Mouse (Mus musculus) stomach, embryonic 14.5 days (tissue): ENCODE measurements around the gene Phldb2. TPM values are rescaled to one million over a fixed set of nuclear protein-coding genes. Genes with fewer than 3 reads are reported as not detected.

Experiments used
- ATAC-seq: fragments of 200-750 bp; cut with Nextera tagmentation; 2 replicates; pipeline ENCODE4 v1.8.0; 2017; ENCODE audit warnings: low read depth, moderate TSS enrichment; ENCODE audit not compliant: insufficient number of reproducible peaks, insufficient read depth, low FRiP score
- H3K27ac ChIP-seq: fragments of 300-500 bp; sonication (generic); 2 replicates; pipeline ENCODE4 v1.5.1; 2014; ENCODE audit warnings: mild to moderate bottlenecking, low read length, moderate library complexity, mixed read lengths
- H3K27me3 ChIP-seq: fragments of 300-500 bp; sonication (generic); 2 replicates; pipeline ENCODE4 v1.6.1; 2014; ENCODE audit warnings: low read length, control low read depth, mixed read lengths; ENCODE audit not compliant: control insufficient read depth, insufficient read depth
- H3K36me3 ChIP-seq: fragments of 300-500 bp; sonication (generic); 2 replicates; pipeline ENCODE4 v1.6.1; 2014; ENCODE audit warnings: mild to moderate bottlenecking, control low read depth, low read length, moderate library complexity, mixed read lengths; ENCODE audit not compliant: control insufficient read depth, insufficient read depth
- H3K4me1 ChIP-seq: fragments of 300-500 bp; sonication (generic); 2 replicates; pipeline ENCODE4 v1.6.1; 2014; ENCODE audit warnings: low read length, control low read depth, mixed read lengths; ENCODE audit not compliant: control insufficient read depth, insufficient read depth
- H3K4me2 ChIP-seq: fragments of 300-500 bp; sonication (generic); replicated peaks from 2 replicates; pipeline ENCODE4 v1.6.1; 2014; ENCODE audit warnings: low read depth, low read length, control low read depth
- H3K4me3 ChIP-seq: fragments of 300-500 bp; sonication (generic); 2 replicates; pipeline ENCODE4 v1.5.1; 2014; ENCODE audit warnings: low read depth, low read length, control low read depth
- H3K9ac ChIP-seq: fragments of 300-500 bp; sonication (generic); replicated peaks from 2 replicates; pipeline ENCODE4 v1.6.1; 2014; ENCODE audit warnings: low read depth, mild to moderate bottlenecking, control low read depth, low read length, moderate library complexity, mixed read lengths
- H3K9me3 ChIP-seq: fragments of 300-500 bp; sonication (generic); 2 replicates; pipeline ENCODE4 v1.6.1; 2016; ENCODE audit warnings: low read depth, low read length, control low read depth; ENCODE audit not compliant: control insufficient read depth
- WGBS: fragments of 180-500 bp; shearing (Covaris S2); extraction: QIAGEN DNeasy Blood & Tissue Kit; methylation state at CpG from one replicate; pipeline ENCODE4 v1.1.7; 2014; 5-methylcytosine and 5-hydroxymethylcytosine counted together
- polyA plus RNA-seq: library from polyadenylated mRNA; unstranded; fragments of >200 nt; fragmentation: Nextera tagmentation; extraction: Ambion mirVana; gene quantifications from 2 replicates; pipeline ENCODE4 v1.2.1, GENCODE M21; 2014

Phldb2 gene
- polyA plus RNA-seq, 1 experiment from 2014 or later = 29.7 TPM

DNA sequence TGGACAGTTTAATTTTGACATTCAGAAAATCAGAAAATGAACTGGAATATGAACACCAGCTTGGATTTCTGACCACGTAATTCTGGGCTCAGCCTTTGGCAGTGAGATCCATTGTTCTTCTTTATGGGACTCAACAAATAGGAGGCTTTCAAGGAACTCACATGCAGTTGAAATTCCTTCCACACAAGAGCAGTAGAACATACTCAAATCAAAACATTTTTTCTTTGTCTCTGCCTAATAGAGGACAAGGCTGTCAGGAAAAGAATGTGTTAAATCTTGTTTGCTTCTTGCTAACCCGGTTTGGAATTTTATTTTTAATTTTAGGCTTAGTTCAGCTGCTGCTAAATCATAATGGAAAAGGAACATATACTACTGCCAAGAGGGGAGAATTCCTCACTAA is 153.0 kb downstream of the Phldb2 start:
- H3K36me3 ChIP-seq = peaks cover 14% of the 10 kb centered on the region; the same call in 1 of the 2 replicates
- H3K27ac ChIP-seq = no peak overlapping the region
- ATAC-seq = no peak
- WGBS = 53% methylated on average over 2 of the region's 2 CpGs
- H3K9ac ChIP-seq = no peak overlapping the region
- no peaks in the 10 kb centered on the region for H3K9me3 ChIP-seq
- H3K4me3 ChIP-seq = no peak overlapping the region
- H3K4me1 ChIP-seq = no peaks in the 10 kb centered on the region
- no peaks in the 10 kb centered on the region for H3K27me3 ChIP-seq
- no peak overlapping the region for H3K4me2 ChIP-seq

GRCm38 (mm10) chr16:45799150-45799549 is 154.2 kb downstream of the Phldb2 start:
- WGBS = 62% methylated on average over 4 of the region's 4 CpGs
- Histone ChIP-seq H3K4me2 (no peak overlapping the region), H3K27me3 (no peaks in the 10 kb centered on the region), H3K9me3 (no peaks in the 10 kb centered on the region), H3K27ac (no peak overlapping the region), H3K4me1 (no peaks in the 10 kb centered on the region), H3K4me3 (no peak overlapping the region), H3K9ac (no peak overlapping the region), H3K36me3 (peaks cover 13% of the 10 kb centered on the region; the same call in 1 of the 2 replicates)
- no peak for ATAC-seq

DNA sequence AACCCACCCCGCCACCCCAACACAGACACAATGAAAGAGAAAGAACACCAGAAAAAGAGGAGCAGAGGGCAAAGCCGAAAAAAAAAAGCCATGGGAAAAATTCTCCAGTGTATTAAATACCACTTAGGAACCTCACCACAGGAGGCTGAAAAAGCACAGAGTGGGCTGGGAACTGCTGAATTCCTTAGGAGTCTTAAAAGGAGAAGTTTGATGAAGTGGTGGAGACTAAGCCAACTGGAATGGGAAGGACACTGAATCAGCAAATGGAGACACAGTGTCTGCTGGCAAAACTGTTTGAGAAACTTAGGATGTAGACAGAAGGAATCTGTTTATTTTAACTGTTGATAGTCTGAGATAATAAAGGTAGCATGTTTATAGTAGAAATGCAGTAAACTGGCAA is 154.8 kb downstream of the Phldb2 start:
- Histone ChIP-seq H3K9ac (no peak overlapping the region), H3K4me2 (no peak overlapping the region), H3K4me1 (no peaks in the 10 kb centered on the region), H3K27ac (no peak overlapping the region), H3K9me3 (no peaks in the 10 kb centered on the region), H3K4me3 (no peak overlapping the region), H3K36me3 (peaks cover 15% of the 10 kb centered on the region; the same call in 1 of the 2 replicates), H3K27me3 (no peaks in the 10 kb centered on the region)
- WGBS = 82% methylated on average over 2 of the region's 2 CpGs
- no peak for ATAC-seq

GRCm38 (mm10) chr16:45796815-45797214 is 156.6 kb downstream of the Phldb2 start:
- no peak overlapping the region for H3K4me2 ChIP-seq
- H3K9ac ChIP-seq = no peak overlapping the region
- H3K27ac ChIP-seq = no peak overlapping the region
- no peak overlapping the region for H3K4me3 ChIP-seq
- H3K9me3 ChIP-seq = no peaks in the 10 kb centered on the region
- no peaks in the 10 kb centered on the region for H3K4me1 ChIP-seq
- H3K27me3 ChIP-seq = no peaks in the 10 kb centered on the region
- ATAC-seq = no peak
- peaks cover 18% of the 10 kb centered on the region; the same call in 1 of the 2 replicates for H3K36me3 ChIP-seq
- 55% methylated on average over 2 of the region's 2 CpGs for WGBS

- no peak overlapping the region for H3K27ac ChIP-seq
- WGBS = 70% methylated on average over 5 of the region's 5 CpGs
Observed at GRCm38 (mm10) chr16:45795188-45795693, 158.2 kb downstream of the Phldb2 start.

DNA sequence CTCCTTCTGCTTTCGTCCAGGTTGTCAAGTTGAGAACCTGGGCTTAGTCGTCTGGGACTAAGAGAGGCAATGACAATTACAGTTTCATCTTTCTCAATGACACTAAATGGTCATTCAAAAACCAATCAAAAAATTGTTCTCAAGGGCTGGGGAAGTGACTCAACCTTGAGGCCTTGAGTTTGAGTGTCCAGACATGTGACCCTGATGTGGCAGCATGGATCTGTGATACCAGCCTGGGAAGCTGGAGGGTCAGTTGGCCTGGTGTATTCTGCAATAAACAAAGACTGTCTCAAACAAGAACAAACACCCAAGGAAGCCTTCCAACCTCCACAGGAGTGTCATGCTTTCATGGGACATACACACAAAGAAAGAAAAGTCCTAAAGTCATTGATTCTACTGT is 160.6 kb downstream of the Phldb2 start:
- no peak overlapping the region for H3K9ac ChIP-seq
- H3K4me2 ChIP-seq = no peak overlapping the region
- no peak for ATAC-seq
- H3K36me3 ChIP-seq = peaks cover 15% of the 10 kb centered on the region; the same call in 1 of the 2 replicates
- no peak overlapping the region for H3K27ac ChIP-seq
- no peaks in the 10 kb centered on the region for H3K9me3 ChIP-seq
- WGBS = 74% methylated on average over 2 of the region's 2 CpGs
- no peaks in the 10 kb centered on the region for H3K4me1 ChIP-seq
- H3K4me3 ChIP-seq = no peak overlapping the region
- H3K27me3 ChIP-seq = no peaks in the 10 kb centered on the region

More at GRCm38 (mm10) chr16:45795188-45795693, 158.2 kb downstream of the Phldb2 start:
- ATAC-seq = no peak
- Histone ChIP-seq H3K9me3 (no peaks in the 10 kb centered on the region), H3K36me3 (peaks cover 16% of the 10 kb centered on the region; the same call in 1 of the 2 replicates), H3K4me3 (no peak overlapping the region), H3K4me2 (no peak overlapping the region), H3K4me1 (no peaks in the 10 kb centered on the region), H3K27me3 (no peaks in the 10 kb centered on the region), H3K9ac (no peak overlapping the region)

DNA sequence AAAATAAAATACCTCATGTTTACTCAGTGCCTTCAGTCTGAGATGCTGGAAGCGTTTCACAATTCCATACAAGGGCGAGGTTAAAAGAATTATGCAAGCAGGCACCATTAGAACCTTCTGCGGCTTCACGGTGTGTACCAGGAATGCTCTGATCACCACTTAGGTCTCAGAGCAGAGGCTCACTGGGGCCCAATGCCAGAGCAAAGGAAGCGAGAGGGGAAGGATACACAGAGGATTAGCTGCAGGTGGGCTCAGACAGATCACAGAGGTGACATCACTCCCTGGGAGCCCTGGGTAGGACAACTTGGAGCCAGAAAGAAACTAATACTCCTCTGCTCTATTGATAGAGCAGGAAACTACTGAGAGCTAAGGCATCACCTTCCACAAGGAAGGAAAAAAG is 162.1 kb downstream of the Phldb2 start:
- Histone ChIP-seq H3K4me1 (no peaks in the 10 kb centered on the region), H3K9me3 (no peaks in the 10 kb centered on the region), H3K9ac (no peak overlapping the region), H3K4me2 (no peak overlapping the region), H3K4me3 (no peak overlapping the region), H3K36me3 (peaks cover 15% of the 10 kb centered on the region; the same call in 1 of the 2 replicates), H3K27ac (no peak overlapping the region), H3K27me3 (no peaks in the 10 kb centered on the region)
- no peak for ATAC-seq
- 62% methylated on average over 5 of the region's 5 CpGs for WGBS

DNA sequence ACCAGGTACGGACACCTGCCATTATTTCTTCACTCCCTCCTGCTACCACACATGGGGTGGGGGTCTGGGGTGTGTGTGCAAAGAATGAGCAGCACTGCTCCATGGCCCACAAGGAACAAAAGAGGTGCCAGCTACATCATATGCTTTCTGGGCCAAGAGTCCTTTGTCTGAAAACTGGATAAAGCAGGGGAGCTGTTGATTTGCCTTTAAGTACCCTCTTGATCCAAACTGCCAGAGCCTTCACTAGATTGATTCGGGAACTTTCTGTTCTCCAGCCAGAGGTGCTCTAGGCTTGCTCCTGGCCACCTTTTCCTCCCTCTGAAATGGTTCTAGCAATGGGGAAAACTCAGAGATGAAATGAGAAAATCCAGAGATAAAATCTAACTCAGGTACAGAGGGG is 164.1 kb downstream of the Phldb2 start:
- 79% methylated on average over 2 of the region's 2 CpGs for WGBS
- Histone ChIP-seq H3K9me3 (no peaks in the 10 kb centered on the region), H3K4me3 (no peak overlapping the region), H3K4me2 (no peak overlapping the region), H3K27ac (no peak overlapping the region), H3K27me3 (no peaks in the 10 kb centered on the region), H3K36me3 (peaks cover 15% of the 10 kb centered on the region; the same call in 1 of the 2 replicates), H3K9ac (no peak overlapping the region), H3K4me1 (no peaks in the 10 kb centered on the region)
- ATAC-seq = no peak

DNA sequence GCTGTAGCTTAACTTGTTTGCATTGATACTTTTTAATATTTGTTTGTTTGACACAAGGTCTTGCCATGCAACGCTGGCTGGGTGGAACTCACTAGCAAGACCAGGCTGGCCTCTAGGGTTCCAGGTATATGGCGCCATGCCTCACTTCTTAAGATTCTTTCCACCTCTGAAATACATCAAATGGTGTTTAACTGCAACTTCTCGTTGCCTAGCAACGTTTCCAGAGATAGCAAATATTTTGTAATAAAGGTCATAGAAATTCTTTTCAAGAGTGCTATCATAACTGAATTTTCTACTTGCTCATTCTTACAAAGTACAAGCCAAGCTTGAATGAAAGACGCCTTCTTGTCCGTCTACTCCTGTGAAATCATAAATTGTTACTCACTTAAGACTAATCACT is 165.7 kb downstream of the Phldb2 start:
- H3K4me1 ChIP-seq = no peaks in the 10 kb centered on the region
- peaks cover 10% of the 10 kb centered on the region; the same call in 1 of the 2 replicates for H3K36me3 ChIP-seq
- H3K9ac ChIP-seq = no peak overlapping the region
- no peak overlapping the region for H3K4me3 ChIP-seq
- H3K9me3 ChIP-seq = no peaks in the 10 kb centered on the region
- no peak overlapping the region for H3K4me2 ChIP-seq
- H3K27me3 ChIP-seq = no peaks in the 10 kb centered on the region
- H3K27ac ChIP-seq = no peak overlapping the region
- WGBS = 88% methylated on average over 6 of the region's 6 CpGs
- ATAC-seq = no peak
